Mouse (Mus musculus) frontal cortex, postnatal 36 days (tissue): ENCODE results near the gene Ubtf.

ENCODE experiments used
- DNase-seq, 2 experiments: peaks; one replicate each; pipeline ENCODE4 v3.0.0; 2022; ENCODE audit warnings: low spot score in 2 of 2

Gene Ubtf

DNA sequence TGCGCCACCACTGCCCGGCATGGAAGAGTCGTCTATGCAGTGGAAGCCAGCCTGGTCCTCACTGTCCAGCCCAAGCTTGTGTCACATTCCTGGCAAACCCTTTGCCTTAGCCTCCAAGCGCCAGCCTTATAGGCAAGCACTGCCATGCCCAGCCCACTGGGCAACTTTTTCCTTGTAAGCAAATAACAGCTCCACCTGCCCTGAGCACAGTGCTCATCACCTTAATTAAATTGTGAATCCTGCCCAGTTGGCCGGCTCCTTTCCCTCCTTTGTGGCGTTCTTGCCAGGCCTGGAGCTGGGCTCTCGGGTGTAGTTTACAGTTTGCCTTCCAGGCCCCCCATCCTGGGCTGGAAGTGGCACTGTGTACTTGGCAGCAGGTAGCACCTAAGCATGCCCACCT lies 56.3 kb downstream of the Ubtf start:
- no peak for DNase-seq

DNA sequence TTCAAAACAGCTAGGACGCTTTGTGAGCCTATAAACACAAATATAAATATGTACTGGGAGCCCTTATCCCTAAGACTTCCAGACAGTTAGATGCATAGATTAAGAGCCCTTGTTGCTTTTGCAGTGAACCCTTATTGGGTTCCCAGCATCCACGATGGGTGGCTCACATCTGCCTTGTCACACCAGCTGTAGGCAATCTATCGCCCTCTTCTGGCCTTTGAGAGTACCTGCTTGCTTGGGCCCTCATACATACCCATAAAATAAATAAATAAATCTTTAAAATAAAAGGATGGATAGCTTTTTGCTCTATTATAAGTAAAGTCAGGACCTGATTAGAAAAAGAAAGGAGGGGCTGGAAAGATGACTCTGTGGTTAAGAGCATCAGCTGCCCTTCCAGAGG lies 61.0 kb downstream of the Ubtf start:
- DNase-seq, result no peak

DNA sequence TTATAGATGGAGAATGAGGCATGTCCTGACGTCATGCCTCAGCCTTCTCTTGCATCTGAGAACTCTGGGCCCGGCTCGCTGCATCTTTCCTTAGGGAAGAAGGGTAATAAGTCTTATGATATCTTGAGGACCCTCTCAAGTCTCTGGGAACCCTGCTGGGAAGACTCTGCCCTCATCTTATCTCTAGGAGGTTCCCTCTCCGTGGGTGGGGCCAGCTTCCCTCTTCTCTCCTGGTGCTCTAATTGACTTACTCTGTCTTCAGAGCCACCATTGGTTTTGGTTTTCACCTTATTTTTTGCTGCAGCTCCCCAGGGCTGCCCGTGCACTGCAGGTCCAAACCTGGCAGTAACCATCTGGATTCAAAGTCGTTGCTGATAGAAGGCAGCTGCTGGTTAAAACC lies 61.4 kb downstream of the Ubtf start:
- no peak for DNase-seq

DNA sequence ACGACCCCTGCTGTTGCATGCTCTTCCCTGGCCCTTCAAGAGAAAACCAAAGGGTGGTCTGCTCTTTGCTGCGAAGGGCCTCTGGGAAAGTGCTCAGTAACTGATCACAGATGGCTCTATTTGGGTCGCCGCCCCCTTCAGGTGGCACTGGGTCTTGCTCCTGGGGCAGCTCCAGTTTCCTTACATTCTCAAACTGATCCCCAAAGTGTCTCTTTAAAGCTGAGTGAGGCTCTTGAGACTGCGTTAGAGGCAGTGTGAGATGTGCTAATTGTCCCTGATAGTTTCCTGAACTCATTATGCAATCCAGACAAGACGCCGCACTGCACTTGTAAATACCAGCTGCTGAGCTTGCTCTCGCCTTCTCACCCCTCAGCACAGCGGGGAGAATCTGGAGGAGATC lies 62.0 kb downstream of the Ubtf start:
- peak in 1 of 2 experiments; percentile 8 for DNase-seq
